Mouse (Mus musculus) cerebellum, adult (tissue): ENCODE results near the gene Ikzf1.

ENCODE experiments used
- ATAC-seq: cut with Nextera tagmentation; 2 replicates; pipeline ENCODE4 v1.9.2; 2017; ENCODE audit warnings: mild to moderate bottlenecking, moderate library complexity, mixed read lengths; ENCODE audit not compliant: insufficient number of reproducible peaks, low FRiP score, low TSS enrichment

The Ikzf1 gene

GRCm38 (mm10) chr11:11717606-11718167 is 32.9 kb downstream of the Ikzf1 start:
- ATAC-seq = no peak

- ATAC-seq = no peak
Observed at GRCm38 (mm10) chr11:11719748-11720147, 34.9 kb downstream of the Ikzf1 start.

GRCm38 (mm10) chr11:11725252-11725875 is 40.6 kb downstream of the Ikzf1 start:
- no peak for ATAC-seq

GRCm38 (mm10) chr11:11725876-11726525 is 41.2 kb downstream of the Ikzf1 start:
- ATAC-seq = no peak

- no peak for ATAC-seq
Observed at GRCm38 (mm10) chr11:11726807-11727276, 42.0 kb downstream of the Ikzf1 start.

- no peak for ATAC-seq
Observed at GRCm38 (mm10) chr11:11727936-11728556, 43.2 kb downstream of the Ikzf1 start.

- ATAC-seq = no peak
Observed at GRCm38 (mm10) chr11:11729216-11729615, 44.4 kb downstream of the Ikzf1 start.

GRCm38 (mm10) chr11:11730062-11730461 is 45.3 kb downstream of the Ikzf1 start:
- ATAC-seq = no peak

- ATAC-seq = no peak
Observed at GRCm38 (mm10) chr11:11731727-11732126, 46.9 kb downstream of the Ikzf1 start.

- no peak for ATAC-seq
Observed at GRCm38 (mm10) chr11:11732972-11733770, 48.4 kb downstream of the Ikzf1 start.

GRCm38 (mm10) chr11:11735155-11735554 is 50.4 kb downstream of the Ikzf1 start:
- ATAC-seq = no peak

GRCm38 (mm10) chr11:11736948-11737347 is 52.1 kb downstream of the Ikzf1 start:
- no peak for ATAC-seq

- no peak for ATAC-seq
Observed at GRCm38 (mm10) chr11:11737562-11737961, 52.8 kb downstream of the Ikzf1 start.

- ATAC-seq = no peak
Observed at GRCm38 (mm10) chr11:11739054-11739453, 54.3 kb downstream of the Ikzf1 start.

- ATAC-seq = no peak
Observed at GRCm38 (mm10) chr11:11740603-11741002, 55.8 kb downstream of the Ikzf1 start.

GRCm38 (mm10) chr11:11741574-11741973 is 56.8 kb downstream of the Ikzf1 start:
- ATAC-seq = no peak

- ATAC-seq = no peak
Observed at GRCm38 (mm10) chr11:11742626-11743025, 57.8 kb downstream of the Ikzf1 start.

- no peak for ATAC-seq
Observed at GRCm38 (mm10) chr11:11744222-11744621, 59.4 kb downstream of the Ikzf1 start.

GRCm38 (mm10) chr11:11751091-11751490 is 66.3 kb downstream of the Ikzf1 start:
- no peak for ATAC-seq

- ATAC-seq = no peak
Observed at GRCm38 (mm10) chr11:11752859-11753258, 68.1 kb downstream of the Ikzf1 start.
